Mouse (Mus musculus) neural tube, postnatal 0 days (tissue): ENCODE measurements around the gene Gm6685. TPM values are rescaled to one million over a fixed set of nuclear protein-coding genes. Genes with fewer than 3 reads are reported as not detected.

Source experiments
- polyA plus RNA-seq: library from polyadenylated mRNA; unstranded; fragments of >200 nt; fragmentation: Nextera tagmentation; extraction: Ambion mirVana; gene quantifications from 2 replicates; pipeline ENCODE4 v1.2.1, GENCODE M21; 2015

The Gm6685 gene
- 0.38 TPM in 1 of 2 replicates, not detected in the other for polyA plus RNA-seq

GRCm38 (mm10) chr11:28339224-28340150, at the start of gene Gm6685:
Gene Gm6685 (minus strand): TSS chr11:28339867.

Other genes starting within 250 kb of the Gm6685 start
- 44.6 and 51.3 TPM in 2 replicates for gene Ccdc85a, start 244.5 kb upstream of the Gm6685 start, polyA plus RNA-seq